8 mouse cellular contexts compared by ENCODE assay signal in genomic region chr2:110949679-110950431, GRCm38 (mm10). TPM values are rescaled to one million over a fixed set of nuclear protein-coding genes. Genes with fewer than 3 reads are reported as not detected.
DNase-seq lines count a peak whose midpoint lies in the region; ATAC-seq and TF ChIP-seq lines count a peak whose summit lies in the region.
"Had no signal": no experiment of that assay in that cellular context is flagged by ENCODE, and none has a peak within 500 bp of the region (broad histone marks: within the 10 kb centered on the region; RNA-seq: fewer than 3 reads in every experiment).

No protein-coding gene starts in this region.

- H3K4me2 ChIP-seq in forebrain, embryonic 16.5 days (ENCODE audit: low read length) = peak overlapping the region; percentile 78

- no peaks in the 10 kb centered on the region for H3K9me3 ChIP-seq in G1E (replicated peaks)
- no peaks in the 10 kb centered on the region for H3K9me3 ChIP-seq in forebrain, embryonic 16.5 days (ENCODE audit: control insufficient read depth, low read length)
- H3K9me3 ChIP-seq in hindbrain, embryonic 10.5 days = no peaks in the 10 kb centered on the region

- no peaks in the 10 kb centered on the region for H3K36me3 ChIP-seq in G1E (replicated peaks)
- no peaks in the 10 kb centered on the region for H3K36me3 ChIP-seq in forebrain, embryonic 16.5 days (ENCODE audit: control insufficient read depth, insufficient read depth)
- no peaks in the 10 kb centered on the region for H3K36me3 ChIP-seq in hindbrain, embryonic 10.5 days

- intact Hi-C loops in left cerebral cortex, postnatal 25 days (cut with DNase I) = loop anchor here (2.0 to 5.0 kb wide), 3 partner anchors 21 to 158 kb away; no protein-coding TSS in a partner anchor

- H3K27ac ChIP-seq in forebrain, embryonic 16.5 days (ENCODE audit: low read length) = no peak overlapping the region
- H3K27ac ChIP-seq in hindbrain, embryonic 10.5 days = peak overlapping the region; percentile 60

- H3K9ac ChIP-seq in forebrain, embryonic 16.5 days (replicated peaks; ENCODE audit: low read depth, low read length) = peak overlapping the region; percentile 50

- DNase-seq in G1E (ENCODE audit: low spot score) = peak; percentile 1
- peak; percentile 82 for DNase-seq in cerebellum, adult 11-12 months
- DNase-seq in hindbrain, embryonic 10.5 days (ENCODE audit: low spot score) = peak; percentile 74
- peak; percentile 66 to 90 for DNase-seq in left cerebral cortex, postnatal 25 days (ENCODE audit: low spot score in 2 of 2)
- DNase-seq in ovary, postnatal 14 days (ENCODE audit: low spot score) = peak; percentile 0
- DNase-seq in spleen, adult 18-20 months = no peak

- H3K4me1 ChIP-seq in G1E (ENCODE audit: insufficient read depth, low read depth, low read length) = peaks cover 9% of the 10 kb centered on the region
- peaks cover 8% of the 10 kb centered on the region for H3K4me1 ChIP-seq in forebrain, embryonic 16.5 days (replicated peaks; ENCODE audit: control insufficient read depth, insufficient read depth, low read length)
- H3K4me1 ChIP-seq in hindbrain, embryonic 10.5 days (replicated peaks) = peaks cover 12% of the 10 kb centered on the region

- WGBS in forebrain, embryonic 16.5 days = 3% methylated on average over 20 of the region's 20 CpGs
- 10% methylated on average over 20 of the region's 20 CpGs for WGBS in hindbrain, embryonic 10.5 days

- H3K4me3 ChIP-seq in G1E (ENCODE audit: low read depth, low read length) = peak overlapping the region; percentile 64
- peak overlapping the region; percentile 46 for H3K4me3 ChIP-seq in forebrain, embryonic 16.5 days (replicated peaks; ENCODE audit: low read length)
- peak overlapping the region; percentile 52 for H3K4me3 ChIP-seq in hindbrain, embryonic 10.5 days
- H3K4me3 ChIP-seq: erythroblast, embryonic 14.5 days had no signal

- peak; percentile 79 for ATAC-seq in G1E (ENCODE audit: extremely low read depth, insufficient number of reproducible peaks, low FRiP score, poor library complexity, severe bottlenecking)
- peak; percentile 94 for ATAC-seq in forebrain, embryonic 16.5 days

- TF ChIP-seq CTCF in G1E (IDR thresholded peaks at IDR 0.05; ENCODE audit: low read depth, low read length) = no peak

- no peaks in the 10 kb centered on the region for H3K27me3 ChIP-seq in G1E (ENCODE audit: insufficient read depth, low read length)
- H3K27me3 ChIP-seq in forebrain, embryonic 16.5 days (replicated peaks; ENCODE audit: control insufficient read depth, insufficient read depth, low read length) = no peaks in the 10 kb centered on the region
- H3K27me3 ChIP-seq in hindbrain, embryonic 10.5 days (ENCODE audit: insufficient read depth, poor library complexity, severe bottlenecking) = no peaks in the 10 kb centered on the region

RNA-seq across cellular contexts. Expression of gene Ano3, which starts 0.9 kb away (rescaled TPM):
- total RNA-seq in G1E (2014; fragmentation: Nextera tagmentation) = 3.7 and 4.3 TPM in 2 replicates
- 1.3 TPM in 2 replicates for total RNA-seq in G1E (2017)
- polyA plus RNA-seq in G1E (2012) = 0.01 and 0.02 TPM in 2 replicates
- polyA plus RNA-seq in forebrain, embryonic 16.5 days (2015; fragmentation: Nextera tagmentation; extraction: Ambion mirVana) = 0.77 and 1.0 TPM in 2 replicates
- polyA plus RNA-seq in hindbrain, embryonic 10.5 days (2016; fragmentation: Nextera tagmentation; extraction: Ambion mirVana) = 1.3 and 1.7 TPM in 2 replicates
- 10 to 100 TPM; 61.3 to 78.5 TPM for total RNA-seq in left cerebral cortex, postnatal 25 days (2021)
- polyA plus RNA-seq: erythroblast, embryonic 14.5 days had no signal

Comparison
In these comparisons a context has a peak if more than half of its experiments do, and no peak if none do; other contexts are left out.
1. DNase-seq: peak in G1E (single experiment), cerebellum, adult 11-12 months (single experiment), hindbrain, embryonic 10.5 days (single experiment), left cerebral cortex, postnatal 25 days (2 of 2) and ovary, postnatal 14 days (single experiment); none in spleen, adult 18-20 months (0 of 2).
2. Peak in every context shown above with its lines, with median percentiles within 50 percentile points of each other: H3K4me3 ChIP-seq.